Mouse (Mus musculus) neural tube, embryonic 14.5 days (tissue): ENCODE results near the gene Clmp. TPM values are rescaled to one million over a fixed set of nuclear protein-coding genes. Genes with fewer than 3 reads are reported as not detected.
"Not testable (repeated sequence)": the region's sequence is repeated elsewhere in the genome, so short reads cannot be mapped to it uniquely, and the experiment has no call there.

Experiments
- ATAC-seq: fragments of 200-750 bp; cut with Nextera tagmentation; 2 replicates; pipeline ENCODE4 v1.8.0; 2017; ENCODE audit warnings: low read depth, mild to moderate bottlenecking, moderate TSS enrichment, moderate library complexity
- H3K27ac ChIP-seq: fragments of 300-500 bp; sonication (generic); 2 replicates; pipeline ENCODE4 v1.5.1; 2014; ENCODE audit warnings: low read depth, mild to moderate bottlenecking, control low read depth, low read length, moderate library complexity, mixed read lengths
- H3K27me3 ChIP-seq: fragments of 300-500 bp; sonication (generic); 2 replicates; pipeline ENCODE4 v1.6.1; 2014; ENCODE audit warnings: low read length; ENCODE audit not compliant: control insufficient read depth, insufficient read depth
- H3K36me3 ChIP-seq: fragments of 300-500 bp; sonication (generic); 2 replicates; pipeline ENCODE4 v1.6.1; 2014; ENCODE audit warnings: low read length, mixed read lengths; ENCODE audit not compliant: control insufficient read depth, insufficient read depth
- H3K4me1 ChIP-seq: fragments of 300-500 bp; sonication (generic); 2 replicates; pipeline ENCODE4 v1.6.1; 2014; ENCODE audit warnings: low read length; ENCODE audit not compliant: control insufficient read depth, insufficient read depth
- H3K4me2 ChIP-seq: fragments of 300-500 bp; sonication (generic); 2 replicates; pipeline ENCODE4 v1.6.1; 2014; ENCODE audit warnings: mild to moderate bottlenecking, low read depth, low read length, control low read depth
- H3K4me3 ChIP-seq: fragments of 300-500 bp; sonication (generic); 2 replicates; pipeline ENCODE4 v1.5.1; 2014; ENCODE audit warnings: low read depth, low read length, control low read depth, mixed read lengths
- H3K9ac ChIP-seq: fragments of 300-500 bp; sonication (generic); replicated peaks from 2 replicates; pipeline ENCODE4 v1.6.1; 2014; ENCODE audit warnings: low read depth, mild to moderate bottlenecking, control low read depth, low read length, mixed read lengths
- H3K9me3 ChIP-seq: fragments of 300-500 bp; sonication (generic); 2 replicates; pipeline ENCODE4 v1.6.1; 2016; ENCODE audit warnings: low read length; ENCODE audit not compliant: control insufficient read depth
- WGBS: fragments of 180-500 bp; shearing (Covaris S2); extraction: QIAGEN DNeasy Blood & Tissue Kit; methylation state at CpG from one replicate; pipeline ENCODE4 v1.1.7; 2014; 5-methylcytosine and 5-hydroxymethylcytosine counted together
- polyA plus RNA-seq: library from polyadenylated mRNA; unstranded; fragments of >200 nt; fragmentation: Nextera tagmentation; extraction: Ambion mirVana; gene quantifications from 2 replicates; pipeline ENCODE4 v1.2.1, GENCODE M21; 2014

The Clmp gene
- polyA plus RNA-seq, 1 experiment from 2014 or later = 62.0 TPM

DNA sequence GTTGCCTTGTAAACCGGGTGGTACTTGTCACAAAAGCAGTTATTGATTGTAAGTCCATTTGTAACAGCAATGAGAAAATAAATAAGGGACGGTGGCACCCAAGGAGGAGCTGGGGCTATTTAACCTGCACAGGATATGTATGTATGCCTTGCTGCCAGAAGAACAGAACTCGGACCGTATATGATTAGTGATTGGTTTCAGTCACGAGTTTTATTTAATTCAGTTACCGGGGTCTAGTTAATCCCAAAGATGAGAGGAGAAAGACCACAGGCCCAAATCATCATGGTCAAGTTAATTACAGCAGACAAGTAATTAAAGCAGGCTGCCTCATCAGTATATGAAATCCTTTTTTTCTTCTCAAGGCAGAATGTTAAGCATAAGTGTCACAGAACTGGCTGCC is 99.7 kb downstream of the Clmp start:
- Histone ChIP-seq H3K4me2 (no peak overlapping the region), H3K9ac (no peak overlapping the region), H3K4me3 (no peak overlapping the region), H3K4me1 (peaks cover 11% of the 10 kb centered on the region; the same call in 1 of the 2 replicates), H3K27me3 (no peaks in the 10 kb centered on the region), H3K9me3 (no peaks in the 10 kb centered on the region), H3K27ac (no peak overlapping the region), H3K36me3 (peaks cover 5% of the 10 kb centered on the region)
- no peak for ATAC-seq
- 44% methylated on average over 6 of the region's 6 CpGs for whole genome bisulfite sequencing

DNA sequence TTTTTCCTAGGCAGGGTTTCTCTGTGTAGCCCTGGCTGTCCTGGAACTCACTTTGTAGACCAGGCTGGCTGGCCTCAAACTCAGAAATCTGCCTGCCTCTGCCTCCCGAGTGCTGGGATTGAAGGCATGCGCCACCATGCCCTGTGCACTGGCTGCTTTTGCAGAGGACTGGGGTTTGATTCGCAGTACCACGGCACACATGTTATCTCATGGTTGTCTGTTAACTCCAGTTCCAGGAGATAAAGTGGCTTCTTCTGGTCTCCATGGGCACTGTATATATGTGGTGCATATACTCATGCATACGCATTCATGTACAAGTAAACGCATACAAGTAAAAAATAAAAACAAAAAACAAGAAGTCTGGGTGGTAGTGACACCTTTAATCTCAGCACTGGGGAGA is 101.1 kb downstream of the Clmp start:
- 97% methylated on average over 6 of the region's 6 CpGs for WGBS

DNA sequence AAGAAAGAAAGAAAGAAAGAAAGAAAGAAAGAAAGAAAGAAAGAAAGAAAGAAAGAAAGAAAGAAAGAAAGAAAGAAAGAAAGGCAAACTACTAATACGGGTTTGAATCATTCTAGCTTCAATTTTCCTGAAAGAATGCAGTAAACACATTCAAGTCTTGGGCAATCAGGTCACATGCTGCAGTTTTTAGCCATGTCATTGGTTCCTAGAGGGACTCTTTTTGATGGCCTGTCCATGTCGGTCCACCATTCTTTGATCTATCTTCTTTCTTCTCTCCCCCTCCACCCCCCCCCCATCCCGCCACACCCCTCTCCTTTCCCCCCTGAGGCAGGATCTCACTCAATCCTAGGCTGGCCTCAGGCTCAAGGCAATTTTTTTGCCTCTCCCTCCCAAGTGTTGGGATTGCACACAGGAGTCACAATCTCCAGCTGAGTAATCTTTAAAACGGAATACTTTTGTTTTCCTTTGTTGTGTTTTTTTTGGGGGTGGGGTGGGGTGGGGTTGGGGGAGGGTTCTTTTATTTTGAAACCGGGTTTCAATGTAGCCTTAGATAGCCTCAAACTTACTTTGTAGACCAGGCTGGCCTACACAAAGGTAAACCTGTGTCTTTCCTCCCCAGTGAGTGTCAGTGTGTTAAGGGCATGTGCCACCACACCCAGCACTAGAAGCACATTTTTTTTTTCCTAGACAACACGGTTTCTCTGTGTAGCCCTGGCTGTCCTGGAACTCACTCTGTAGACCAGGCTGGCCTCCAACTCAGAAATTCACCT is 106.3 kb downstream of the Clmp start:
- 65% methylated on average over 6 of the region's 6 CpGs for WGBS
- H3K4me1 ChIP-seq = no peaks in the 10 kb centered on the region
- no peaks in the 10 kb centered on the region for H3K9me3 ChIP-seq
- no peak overlapping the region for H3K9ac ChIP-seq
- H3K36me3 ChIP-seq = no peaks in the 10 kb centered on the region
- ATAC-seq = no peak
- no peaks in the 10 kb centered on the region for H3K27me3 ChIP-seq
- H3K27ac ChIP-seq = no peak overlapping the region
- H3K4me3 ChIP-seq = no peak overlapping the region
- no peak overlapping the region for H3K4me2 ChIP-seq

More for the DNA sequence above, 101.1 kb downstream of the Clmp start:
- not testable (repeated sequence) for H3K36me3 ChIP-seq, H3K4me2 ChIP-seq, ATAC-seq, H3K9ac ChIP-seq, H3K9me3 ChIP-seq, H3K27me3 ChIP-seq, H3K27ac ChIP-seq, H3K4me3 ChIP-seq
- H3K4me1 ChIP-seq = peaks cover 11% of the 10 kb centered on the region; the same call in 1 of the 2 replicates

DNA sequence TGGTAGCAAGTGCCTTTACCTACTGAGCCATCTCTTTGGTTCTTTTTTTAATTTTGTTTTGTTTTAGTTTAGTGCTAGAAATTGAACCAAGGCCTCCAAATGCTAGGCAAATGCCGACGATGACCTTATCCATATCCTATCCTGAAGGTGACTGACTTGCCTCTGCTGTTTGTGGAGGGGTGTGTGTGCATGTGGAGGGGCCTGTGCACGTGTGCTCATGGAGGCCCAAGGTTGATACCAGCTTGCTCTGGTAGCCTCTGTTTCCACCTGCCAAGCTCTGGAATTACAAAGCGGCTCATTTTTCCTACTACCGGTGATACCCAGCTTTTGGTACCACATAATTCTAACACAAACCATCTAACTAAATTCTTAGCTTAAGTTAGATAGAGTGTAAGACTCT is 107.8 kb downstream of the Clmp start:
- ATAC-seq = no peak
- H3K36me3 ChIP-seq = no peaks in the 10 kb centered on the region
- H3K27me3 ChIP-seq = no peaks in the 10 kb centered on the region
- H3K27ac ChIP-seq = no peak overlapping the region
- H3K9ac ChIP-seq = no peak overlapping the region
- WGBS = 95% methylated on average over 5 of the region's 5 CpGs
- no peaks in the 10 kb centered on the region for H3K4me1 ChIP-seq
- H3K4me2 ChIP-seq = no peak overlapping the region
- no peaks in the 10 kb centered on the region for H3K9me3 ChIP-seq
- H3K4me3 ChIP-seq = no peak overlapping the region

DNA sequence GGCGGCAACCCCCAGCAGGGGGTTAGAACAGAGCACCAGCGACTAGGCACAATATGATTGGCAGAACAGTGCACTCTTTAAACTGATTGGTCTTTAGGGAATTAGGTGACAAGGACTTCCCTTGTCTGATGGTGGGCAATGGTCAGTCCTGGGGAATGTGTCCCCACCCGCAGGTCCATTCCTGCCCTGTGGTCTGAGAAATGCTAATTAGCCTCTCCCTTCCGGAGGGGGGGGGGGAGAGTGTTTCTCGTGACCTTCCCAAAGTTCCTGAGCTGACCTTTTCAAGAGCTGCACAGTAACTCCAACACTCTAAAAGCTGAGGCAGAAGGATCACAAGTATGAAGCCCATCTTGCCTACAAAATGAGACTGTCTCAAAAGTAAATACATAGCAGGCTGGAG is 108.5 kb downstream of the Clmp start:
- no peak for ATAC-seq
- H3K27ac ChIP-seq = no peak overlapping the region
- WGBS = 11% methylated on average over 5 of the region's 5 CpGs
- no peak overlapping the region for H3K4me3 ChIP-seq
- H3K36me3 ChIP-seq = no peaks in the 10 kb centered on the region
- H3K4me1 ChIP-seq = peaks cover 3% of the 10 kb centered on the region
- H3K4me2 ChIP-seq = no peak overlapping the region
- no peak overlapping the region for H3K9ac ChIP-seq
- no peaks in the 10 kb centered on the region for H3K27me3 ChIP-seq
- no peaks in the 10 kb centered on the region for H3K9me3 ChIP-seq

DNA sequence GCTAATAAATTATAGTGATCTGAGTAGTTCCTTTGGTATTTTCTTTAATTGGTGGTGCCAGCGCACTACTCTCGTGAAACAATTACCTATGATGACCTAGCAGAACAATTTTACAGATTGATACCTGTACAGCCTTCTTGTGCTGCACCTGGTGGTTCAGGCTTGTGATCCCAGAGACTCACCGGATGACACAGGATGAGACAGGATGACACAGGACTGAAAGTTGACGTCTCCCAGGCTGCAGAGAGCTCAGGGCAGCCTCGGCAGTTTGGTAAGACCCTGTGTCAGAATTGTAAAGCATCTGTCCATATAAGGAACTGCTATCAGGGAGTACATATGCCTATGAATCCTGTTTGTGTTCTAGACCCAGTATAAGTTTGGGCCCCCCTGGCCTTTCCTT is 109.2 kb downstream of the Clmp start:
- no peak overlapping the region for H3K4me2 ChIP-seq
- no peak overlapping the region for H3K9ac ChIP-seq
- no peak for ATAC-seq
- no peaks in the 10 kb centered on the region for H3K9me3 ChIP-seq
- WGBS = 68% methylated on average over 5 of the region's 5 CpGs
- H3K4me1 ChIP-seq = peaks cover 5% of the 10 kb centered on the region
- no peaks in the 10 kb centered on the region for H3K27me3 ChIP-seq
- H3K27ac ChIP-seq = no peak overlapping the region
- H3K36me3 ChIP-seq = no peaks in the 10 kb centered on the region
- no peak overlapping the region for H3K4me3 ChIP-seq

DNA sequence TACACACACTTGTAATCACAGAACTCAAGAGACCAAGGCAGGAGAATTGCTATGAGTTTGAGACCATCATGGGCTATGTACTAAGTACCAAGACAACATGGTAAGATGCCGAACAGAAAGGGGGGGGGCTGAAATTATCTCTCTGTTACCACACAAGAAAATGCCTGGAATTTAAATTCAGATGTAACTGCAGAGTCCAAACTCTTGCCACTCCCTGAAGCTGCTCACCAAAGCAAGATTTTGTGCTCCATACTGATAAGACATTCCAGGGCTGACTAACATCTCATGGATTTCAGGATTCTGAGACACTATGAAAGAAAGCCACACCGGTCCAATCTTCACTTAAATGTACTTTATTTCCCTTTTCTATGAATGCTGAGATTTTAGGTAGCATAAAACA is 109.8 kb downstream of the Clmp start:
- Histone ChIP-seq H3K36me3 (no peaks in the 10 kb centered on the region), H3K9me3 (no peaks in the 10 kb centered on the region), H3K27ac (no peak overlapping the region), H3K4me1 (peaks cover 5% of the 10 kb centered on the region), H3K4me3 (no peak overlapping the region), H3K9ac (no peak overlapping the region), H3K4me2 (no peak overlapping the region), H3K27me3 (no peaks in the 10 kb centered on the region)
- WGBS = 80% methylated on average over 2 of the region's 2 CpGs
- no peak for ATAC-seq

DNA sequence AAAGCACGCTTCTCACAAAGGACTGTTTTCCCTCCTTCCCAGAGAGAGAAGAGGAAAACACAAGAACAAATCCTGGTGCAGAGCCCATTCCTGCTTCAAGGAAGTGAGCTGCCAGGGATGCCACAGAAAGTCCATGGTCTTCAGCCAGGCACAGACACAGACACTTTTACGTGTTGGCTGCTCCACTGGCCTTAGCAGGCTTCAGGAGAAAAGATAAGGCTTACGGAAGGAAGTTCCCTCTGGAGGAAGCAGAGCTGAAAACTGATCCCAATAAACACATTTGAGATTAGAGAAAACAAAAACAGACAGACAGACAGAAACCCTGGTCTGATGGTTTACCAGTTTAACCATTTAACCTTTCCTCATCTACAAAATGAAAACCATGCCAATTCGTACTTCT is 110.3 kb downstream of the Clmp start:
- Histone ChIP-seq H3K4me2 (no peak overlapping the region), H3K36me3 (no peaks in the 10 kb centered on the region), H3K9ac (no peak overlapping the region), H3K27ac (no peak overlapping the region), H3K4me3 (no peak overlapping the region), H3K4me1 (peaks cover 5% of the 10 kb centered on the region), H3K9me3 (no peaks in the 10 kb centered on the region), H3K27me3 (no peaks in the 10 kb centered on the region)
- WGBS = 85% methylated on average over 4 of the region's 4 CpGs
- ATAC-seq = no peak

DNA sequence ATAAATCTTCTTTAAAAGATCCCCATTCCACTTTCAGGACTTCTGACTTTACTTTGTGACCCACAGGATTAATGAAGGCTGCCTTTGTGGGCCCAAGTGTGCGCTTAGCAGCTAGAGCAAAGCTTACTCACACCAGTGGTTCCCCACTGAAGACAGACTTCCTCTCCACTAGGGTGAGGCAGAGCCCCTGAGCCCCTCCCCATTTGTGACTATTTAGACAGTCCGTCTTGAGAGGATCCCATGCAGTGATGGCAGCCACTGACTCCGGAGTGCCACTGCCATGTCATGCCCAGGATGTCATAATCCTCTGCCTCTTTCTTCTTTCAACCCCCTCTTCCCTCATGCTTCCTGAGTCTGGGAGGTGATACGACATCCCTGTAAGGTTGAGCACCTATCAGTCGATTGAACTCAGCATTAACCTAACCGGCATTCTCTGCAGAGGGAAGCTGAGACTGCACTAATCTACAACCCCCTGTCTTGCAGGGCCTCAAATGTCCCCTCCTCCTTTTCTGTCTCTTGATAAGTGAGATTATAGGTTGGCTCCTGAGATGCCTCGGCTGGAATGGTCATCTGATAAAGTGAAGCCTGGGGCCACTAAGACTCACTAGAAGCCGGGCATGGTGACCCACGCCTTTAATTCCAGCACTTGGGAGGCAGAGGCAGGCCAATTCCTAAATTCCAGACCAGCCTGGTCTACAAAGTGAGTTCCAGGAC is 112.6 kb downstream of the Clmp start:
- Histone ChIP-seq H3K27me3 (no peaks in the 10 kb centered on the region), H3K4me2 (no peak overlapping the region), H3K27ac (no peak overlapping the region), H3K9ac (no peak overlapping the region), H3K36me3 (0 out of 2 replicates have a peak, but pooled peaks cover 1% of the 10 kb centered on the region), H3K9me3 (no peaks in the 10 kb centered on the region), H3K4me1 (peaks cover 6% of the 10 kb centered on the region), H3K4me3 (no peak overlapping the region)
- ATAC-seq = no peak
- WGBS = 82% methylated on average over 9 of the region's 9 CpGs
